17 mouse cellular contexts compared by ENCODE assay signal in genomic region chr9:118318357-118319140, GRCm38 (mm10).
A peak's percentile ranks its signal among the peaks of the same experiment; 100 is the strongest.
DNase-seq lines count a peak whose midpoint lies in the region; ATAC-seq and TF ChIP-seq lines count a peak whose summit lies in the region.
"Had no signal": no experiment of that assay in that cellular context is flagged by ENCODE, and none has a peak within 500 bp of the region (broad histone marks: within the 10 kb centered on the region; RNA-seq: fewer than 3 reads in every experiment).

No protein-coding gene starts in this region.

- ATAC-seq in neural tube, embryonic 11.5 days (ENCODE audit: insufficient read depth, low FRiP score, low TSS enrichment) = peak; percentile 58; the same call in 1 of the 2 replicates
- ATAC-seq in hindbrain, embryonic 12.5 days (ENCODE audit: low FRiP score) = peak; percentile 72
- peak; percentile 89 for ATAC-seq in midbrain, embryonic 15.5 days (replicated peaks)
- ATAC-seq: intestine, embryonic 16.5 days; liver, postnatal 0 days had no signal

- no peak overlapping the region for H3K4me2 ChIP-seq in neural tube, embryonic 11.5 days (ENCODE audit: low read depth)
- H3K4me2 ChIP-seq in hindbrain, embryonic 12.5 days (replicated peaks) = no peak overlapping the region
- no peak overlapping the region for H3K4me2 ChIP-seq in midbrain, embryonic 15.5 days

- H3K4me3 ChIP-seq in neural tube, embryonic 11.5 days (ENCODE audit: low read depth, low read length) = no peak overlapping the region
- H3K4me3 ChIP-seq in hindbrain, embryonic 12.5 days = no peak overlapping the region
- no peak overlapping the region for H3K4me3 ChIP-seq in midbrain, embryonic 15.5 days
- no peak overlapping the region for H3K4me3 ChIP-seq in left cerebral cortex, adult 2 months
- H3K4me3 ChIP-seq: heart, embryonic 10.5 days had no signal

- no peaks in the 10 kb centered on the region for H3K4me1 ChIP-seq in neural tube, embryonic 11.5 days (ENCODE audit: control insufficient read depth, insufficient read depth, low read length)
- H3K4me1 ChIP-seq in hindbrain, embryonic 12.5 days = no peaks in the 10 kb centered on the region
- 0 out of 2 replicates have a peak, but pooled peaks cover 2% of the 10 kb centered on the region for H3K4me1 ChIP-seq in midbrain, embryonic 15.5 days

- intact Hi-C loops in left cerebral cortex, adult 2 months (cut with DNase I) = no loop called here

- H3K9me3 ChIP-seq in neural tube, embryonic 11.5 days (ENCODE audit: control insufficient read depth, low read length) = no peaks in the 10 kb centered on the region
- H3K9me3 ChIP-seq in hindbrain, embryonic 12.5 days (replicated peaks) = no peaks in the 10 kb centered on the region
- H3K9me3 ChIP-seq in midbrain, embryonic 15.5 days = no peaks in the 10 kb centered on the region
- H3K9me3 ChIP-seq: heart, embryonic 10.5 days had no signal

- H3K36me3 ChIP-seq in neural tube, embryonic 11.5 days (ENCODE audit: control insufficient read depth, insufficient read depth, low read length) = no peaks in the 10 kb centered on the region
- H3K36me3 ChIP-seq in hindbrain, embryonic 12.5 days = no peaks in the 10 kb centered on the region
- no peaks in the 10 kb centered on the region for H3K36me3 ChIP-seq in midbrain, embryonic 15.5 days (replicated peaks)
- H3K36me3 ChIP-seq: heart, embryonic 10.5 days had no signal

- H3K27ac ChIP-seq in neural tube, embryonic 11.5 days (ENCODE audit: low read depth, low read length) = no peak overlapping the region
- no peak overlapping the region for H3K27ac ChIP-seq in hindbrain, embryonic 12.5 days
- peak overlapping the region; percentile 46 for H3K27ac ChIP-seq in midbrain, embryonic 15.5 days
- no peak overlapping the region for H3K27ac ChIP-seq in left cerebral cortex, adult 2 months
- H3K27ac ChIP-seq: heart, embryonic 10.5 days had no signal

- no peak overlapping the region for H3K9ac ChIP-seq in neural tube, embryonic 11.5 days (ENCODE audit: low read length)
- H3K9ac ChIP-seq in hindbrain, embryonic 12.5 days = no peak overlapping the region
- H3K9ac ChIP-seq in midbrain, embryonic 15.5 days = no peak overlapping the region
- H3K9ac ChIP-seq: liver, postnatal 0 days had no signal

- no peaks in the 10 kb centered on the region for H3K27me3 ChIP-seq in neural tube, embryonic 11.5 days (ENCODE audit: control insufficient read depth, insufficient read depth, low read length)
- H3K27me3 ChIP-seq in hindbrain, embryonic 12.5 days = no peaks in the 10 kb centered on the region
- H3K27me3 ChIP-seq in midbrain, embryonic 15.5 days (replicated peaks) = peaks cover 19% of the 10 kb centered on the region; the same call in 1 of the 2 replicates

- DNase-seq in neural tube, embryonic 11.5 days (ENCODE audit: low spot score) = no peak
- DNase-seq in neural tube, embryonic 10.5 days (ENCODE audit: extremely low spot score, low spot score) = no peak
- no peak for DNase-seq in left cerebral cortex, adult 2 months (ENCODE audit: extremely low spot score in 1 of 2, low spot score in 2 of 2)
- DNase-seq in frontal cortex, postnatal 14 days (ENCODE audit: low spot score in 2 of 2) = no peak
- no peak for DNase-seq in adipocyte (ENCODE audit: low spot score)
- DNase-seq in thymus, postnatal 0 days (ENCODE audit: low spot score) = no peak
- DNase-seq: cerebellum, adult 18-20 months; gastrocnemius, postnatal 10 days; kidney, postnatal 14 days; layer of hippocampus, adult 9-11 months; liver, postnatal 0 days; lung, postnatal 4 days; right cerebral cortex, postnatal 25 days had no signal

- WGBS in neural tube, embryonic 11.5 days = 84% methylated on average over 18 of the region's 18 CpGs
- WGBS in hindbrain, embryonic 12.5 days = 72% methylated on average over 18 of the region's 18 CpGs
- 33% methylated on average over 18 of the region's 18 CpGs for WGBS in midbrain, embryonic 15.5 days

- no peak for TF ChIP-seq CTCF in left cerebral cortex, adult 2 months (IDR thresholded peaks at IDR 0.05)
